Mouse (Mus musculus): Measurements from ENCODE around the gene Rprd1b.

Rprd1b gene

DNA sequence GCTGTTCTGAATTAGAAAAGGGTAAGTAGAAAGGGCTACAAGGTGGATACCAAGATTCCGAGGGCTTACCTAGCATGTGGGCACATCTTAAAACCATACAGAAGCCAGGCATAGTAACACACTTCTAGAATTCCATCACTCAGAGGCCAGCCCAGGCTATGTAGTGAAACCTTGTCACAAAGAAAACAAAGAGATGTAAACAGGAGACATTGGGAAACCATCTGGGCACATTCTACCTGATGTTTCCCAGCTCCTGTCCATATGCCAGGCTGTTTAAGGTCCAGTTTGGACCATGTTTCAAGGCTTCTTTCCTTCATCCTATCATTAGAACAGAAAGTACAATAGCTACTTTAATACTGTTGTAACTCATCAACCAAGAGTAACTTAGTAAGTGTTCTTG is 9.3 kb downstream of the Rprd1b start:
- in situ Hi-C loops (cut with MboI; ENCODE audit: unreplicated experiment in 2 of 2) = loop anchor here in 1 of 2 experiments (25.0 kb wide), 1 partner anchor 325 kb away; no protein-coding TSS in a partner anchor

- in situ Hi-C loops (cut with MboI; ENCODE audit: unreplicated experiment in 2 of 2) = loop anchor here in 1 of 2 experiments (25.0 kb wide), 1 partner anchor 323 kb away; no protein-coding TSS in a partner anchor
Measured at GRCm38 (mm10) chr2:158039662-158040061, 11.4 kb downstream of the Rprd1b start.

- in situ Hi-C loops (cut with MboI; ENCODE audit: unreplicated experiment in 2 of 2) = loop anchor here in 1 of 2 experiments (25.0 kb wide), 1 partner anchor 322 kb away; no protein-coding TSS in a partner anchor
Measured at GRCm38 (mm10) chr2:158040396-158040795, 12.1 kb downstream of the Rprd1b start.

- in situ Hi-C loops (cut with MboI; ENCODE audit: unreplicated experiment in 2 of 2) = loop anchor here in 1 of 2 experiments (25.0 kb wide), 1 partner anchor 319 kb away; no protein-coding TSS in a partner anchor
Measured at GRCm38 (mm10) chr2:158043504-158043903, 15.2 kb downstream of the Rprd1b start.

GRCm38 (mm10) chr2:158046186-158046585 is 17.9 kb downstream of the Rprd1b start:
- in situ Hi-C loops (cut with MboI; ENCODE audit: unreplicated experiment in 2 of 2) = loop anchor here in 1 of 2 experiments (5.0 to 25.0 kb wide), 2 partner anchors 156 to 316 kb away; no protein-coding TSS in a partner anchor

DNA sequence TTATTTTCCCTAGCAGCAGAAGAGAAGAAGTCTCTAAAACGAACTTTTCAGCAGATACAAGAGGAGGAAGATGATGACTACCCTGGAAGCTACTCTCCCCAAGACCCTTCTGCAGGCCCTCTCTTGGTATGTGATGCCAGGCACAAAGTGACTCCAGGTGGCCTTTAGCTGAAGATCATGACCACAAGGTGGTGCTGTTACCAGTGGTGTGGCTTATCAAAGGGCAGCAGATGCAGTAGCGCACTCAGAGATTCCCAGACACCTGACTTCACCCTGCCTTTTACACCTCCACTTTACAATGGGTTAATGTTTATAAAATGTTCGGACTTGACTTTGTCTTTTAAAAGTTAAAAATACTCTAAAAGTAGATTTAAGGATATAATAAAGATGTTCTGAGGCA is 19.6 kb downstream of the Rprd1b start:
- in situ Hi-C loops (cut with MboI; ENCODE audit: unreplicated experiment in 2 of 2) = loop anchor here in 1 of 2 experiments (5.0 to 25.0 kb wide), 2 partner anchors 154 to 314 kb away; no protein-coding TSS in a partner anchor

GRCm38 (mm10) chr2:158048718-158049117 is 20.4 kb downstream of the Rprd1b start:
- in situ Hi-C loops (cut with MboI; ENCODE audit: unreplicated experiment in 2 of 2) = loop anchor here in 1 of 2 experiments (5.0 to 25.0 kb wide), 2 partner anchors 154 to 314 kb away; no protein-coding TSS in a partner anchor

DNA sequence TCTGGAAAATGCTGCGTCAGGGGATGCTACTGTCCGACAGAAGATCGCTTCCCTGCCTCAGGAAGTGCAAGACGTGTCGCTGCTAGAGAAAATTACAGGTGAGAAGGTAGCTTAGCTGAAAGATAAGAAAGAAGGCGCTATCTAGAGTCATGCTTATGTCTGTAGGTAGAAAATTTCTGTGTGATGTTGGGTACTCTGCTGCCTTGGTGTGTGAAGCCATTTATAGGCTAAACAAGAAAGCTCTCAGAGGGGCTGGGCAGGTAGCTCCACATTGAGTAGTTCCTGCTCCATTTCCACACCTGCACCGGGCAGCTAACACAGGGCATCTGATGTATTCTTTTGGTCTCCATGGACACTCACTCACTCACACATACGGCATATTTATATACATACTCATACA is 21.8 kb downstream of the Rprd1b start:
- in situ Hi-C loops (cut with MboI; ENCODE audit: unreplicated experiment in 2 of 2) = no loop called here

- in situ Hi-C loops (cut with MboI; ENCODE audit: unreplicated experiment in 2 of 2) = no loop called here
Measured at GRCm38 (mm10) chr2:158054596-158054995, 26.3 kb downstream of the Rprd1b start.

- in situ Hi-C loops (cut with MboI; ENCODE audit: unreplicated experiment in 2 of 2) = loop anchor here in 1 of 2 experiments (5.0 kb wide), 1 partner anchor 137 kb away; no protein-coding TSS in a partner anchor
Measured at GRCm38 (mm10) chr2:158055383-158055782, 27.1 kb downstream of the Rprd1b start.

DNA sequence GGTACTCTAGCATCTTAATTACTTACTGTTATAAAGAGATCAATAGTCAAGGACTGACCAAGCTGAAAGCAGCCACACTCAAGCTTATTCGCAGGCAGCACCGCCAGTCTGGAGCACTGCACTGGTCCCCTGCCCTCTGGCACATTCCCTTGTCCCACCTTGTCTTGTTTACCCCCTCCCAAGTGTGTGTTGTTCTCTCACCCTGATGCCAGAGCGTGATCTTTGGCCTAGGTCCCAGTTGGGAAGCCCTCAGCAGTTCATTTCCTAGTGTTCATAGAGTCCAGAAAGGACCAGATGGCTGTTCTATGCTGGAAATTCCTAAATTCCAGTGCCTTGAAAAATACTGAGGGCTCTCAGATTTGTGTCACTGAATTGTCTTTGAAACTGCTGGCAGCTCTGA is 28.7 kb downstream of the Rprd1b start:
- in situ Hi-C loops (cut with MboI; ENCODE audit: unreplicated experiment in 2 of 2) = loop anchor here in 1 of 2 experiments (5.0 kb wide), 1 partner anchor 135 kb away; no protein-coding TSS in a partner anchor

- in situ Hi-C loops (cut with MboI; ENCODE audit: unreplicated experiment in 2 of 2) = loop anchor here in 1 of 2 experiments (5.0 kb wide), 1 partner anchor 134 kb away; no protein-coding TSS in a partner anchor
Measured at GRCm38 (mm10) chr2:158058534-158058933, 30.2 kb downstream of the Rprd1b start.

- in situ Hi-C loops (cut with MboI; ENCODE audit: unreplicated experiment in 2 of 2) = loop anchor here in 1 of 2 experiments (5.0 kb wide), 1 partner anchor 133 kb away; no protein-coding TSS in a partner anchor
Measured at GRCm38 (mm10) chr2:158059666-158060105, 31.4 kb downstream of the Rprd1b start.

- in situ Hi-C loops (cut with MboI; ENCODE audit: unreplicated experiment in 2 of 2) = no loop called here
Measured at GRCm38 (mm10) chr2:158063036-158063435, 34.7 kb downstream of the Rprd1b start.

GRCm38 (mm10) chr2:158064571-158065048 is 36.3 kb downstream of the Rprd1b start:
- in situ Hi-C loops (cut with MboI; ENCODE audit: unreplicated experiment in 2 of 2) = loop anchor here (5.0 kb wide), 2 partner anchors 78 to 128 kb away; no protein-coding TSS in a partner anchor

- in situ Hi-C loops (cut with MboI; ENCODE audit: unreplicated experiment in 2 of 2) = loop anchor here (5.0 kb wide), 2 partner anchors 77 to 127 kb away; no protein-coding TSS in a partner anchor
Measured at GRCm38 (mm10) chr2:158065064-158065463, 36.8 kb downstream of the Rprd1b start.

GRCm38 (mm10) chr2:158066456-158066855 is 38.2 kb downstream of the Rprd1b start:
- in situ Hi-C loops (cut with MboI; ENCODE audit: unreplicated experiment in 2 of 2) = loop anchor here (5.0 kb wide), 2 partner anchors 76 to 126 kb away; no protein-coding TSS in a partner anchor

DNA sequence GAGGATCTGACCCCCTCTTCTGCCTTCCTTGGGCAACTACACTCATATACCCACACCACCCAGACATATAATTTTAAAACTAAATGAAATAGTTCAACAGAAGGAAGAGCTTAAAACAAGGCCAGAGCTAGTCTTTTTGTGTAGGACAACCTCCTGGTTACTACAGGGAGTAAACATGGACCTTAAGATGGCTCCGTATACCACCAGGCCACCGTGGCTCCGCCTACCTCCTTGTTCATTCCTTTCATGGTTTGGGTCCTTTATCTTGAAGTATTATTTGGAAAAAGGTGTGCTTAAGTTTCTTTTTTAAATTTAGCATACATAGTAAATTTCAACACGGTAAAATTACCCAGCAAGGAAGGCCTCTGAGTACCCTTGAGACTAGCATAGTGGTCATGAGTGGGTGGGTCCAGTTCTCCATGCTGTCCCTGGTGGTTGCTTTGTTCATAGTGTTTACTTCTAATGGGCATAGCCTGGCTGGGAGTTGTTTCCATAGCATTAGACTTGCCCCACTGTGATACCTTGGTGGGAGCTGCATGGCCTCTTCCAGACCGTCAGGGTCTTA is 39.0 kb downstream of the Rprd1b start:
- in situ Hi-C loops (cut with MboI; ENCODE audit: unreplicated experiment in 2 of 2) = loop anchor here (5.0 kb wide), 2 partner anchors 75 to 125 kb away; no protein-coding TSS in a partner anchor

GRCm38 (mm10) chr2:158068444-158068971 is 40.2 kb downstream of the Rprd1b start:
- in situ Hi-C loops (cut with MboI; ENCODE audit: unreplicated experiment in 2 of 2) = loop anchor here (5.0 kb wide), 2 partner anchors 74 to 124 kb away; no protein-coding TSS in a partner anchor

- in situ Hi-C loops (cut with MboI; ENCODE audit: unreplicated experiment in 2 of 2) = no loop called here
Measured at GRCm38 (mm10) chr2:158070885-158071632, 42.8 kb downstream of the Rprd1b start.
